Mouse (Mus musculus): ENCODE measurements around the gene D930048N14Rik.

DNA sequence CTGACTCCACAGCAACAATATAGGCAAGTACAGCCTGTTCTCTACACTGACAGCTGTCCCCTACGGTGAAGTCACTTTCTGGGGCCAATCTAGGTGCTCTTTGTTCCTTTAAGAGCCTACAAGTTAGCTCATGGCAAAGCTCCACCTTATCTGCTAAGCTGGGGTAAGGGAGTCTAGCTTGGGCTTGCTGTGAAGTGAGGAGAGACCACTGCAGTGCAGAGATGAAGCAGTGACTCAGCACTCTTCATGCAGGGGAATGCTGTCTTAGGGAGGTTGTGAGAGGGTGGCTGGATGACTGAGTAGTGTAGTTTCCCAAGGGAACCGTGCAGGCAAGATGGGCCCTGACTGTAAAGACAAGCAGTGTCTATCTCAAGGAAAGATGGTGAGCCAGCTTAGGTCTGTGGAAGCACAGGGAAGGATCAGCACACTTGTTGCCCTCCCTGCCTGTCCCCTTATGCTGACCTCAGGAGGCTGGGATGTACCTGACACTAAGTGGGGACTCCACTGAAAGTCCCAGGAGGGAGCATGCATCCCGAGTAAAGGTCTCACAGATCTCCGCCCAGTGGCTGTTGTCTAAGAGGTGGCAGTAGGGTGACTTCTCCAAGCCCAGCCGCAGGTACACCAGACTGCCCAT is 25.4 kb upstream of the D930048N14Rik start:
- TF ChIP-seq CTCF (IDR thresholded peaks at IDR 0.05; ENCODE audit: low read depth): no peak
- no peak for TF ChIP-seq EP300 (IDR thresholded peaks at IDR 0.05; ENCODE audit: low read depth)

All from heart, postnatal 0 days (tissue).